Comparison of ENCODE assay signal across 12 mouse cellular contexts in the genomic region with DNA sequence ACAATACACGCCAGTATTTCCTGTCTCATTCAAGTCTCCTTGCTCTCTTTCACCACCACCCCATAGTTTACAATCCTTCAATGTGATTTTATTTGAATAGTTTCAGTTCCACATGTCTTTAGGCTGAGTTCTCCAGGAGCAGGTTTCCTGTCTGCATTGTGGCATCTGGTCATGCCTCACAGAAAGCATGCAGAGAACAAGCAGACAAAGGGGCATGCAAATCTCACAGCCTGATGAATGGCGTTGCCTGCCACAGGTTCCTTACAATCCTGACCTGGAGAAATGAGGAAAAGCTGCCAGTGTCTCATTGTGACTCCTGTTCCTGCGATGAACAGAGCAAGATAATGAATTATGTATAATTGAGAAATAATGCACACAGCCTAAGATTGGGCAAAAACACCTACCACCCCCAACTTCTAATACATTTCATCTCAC.
DNase-seq lines count a peak whose midpoint lies in the region; ATAC-seq lines count a peak whose summit lies in the region.
"Had no signal": no experiment of that assay in that cellular context is flagged by ENCODE, and none has a peak within 500 bp of the region (broad histone marks: within the 10 kb centered on the region; RNA-seq: fewer than 3 reads in every experiment).

No protein-coding gene starts in this region.

- H3K4me3 ChIP-seq in forebrain, embryonic 12.5 days (replicated peaks), result no peak overlapping the region
- no peak overlapping the region for H3K4me3 ChIP-seq in hindbrain, embryonic 16.5 days (ENCODE audit: low read length)
- H3K4me3 ChIP-seq in midbrain, embryonic 16.5 days (ENCODE audit: low read depth, low read length), result no peak overlapping the region

- peaks cover 29% of the 10 kb centered on the region for H3K4me1 ChIP-seq in forebrain, embryonic 12.5 days
- H3K4me1 ChIP-seq in hindbrain, embryonic 16.5 days (ENCODE audit: control insufficient read depth, insufficient read depth, low read depth, low read length), result peaks cover 6% of the 10 kb centered on the region
- peaks cover 15% of the 10 kb centered on the region for H3K4me1 ChIP-seq in midbrain, embryonic 16.5 days (ENCODE audit: control insufficient read depth, insufficient read depth, low read length)

- H3K4me2 ChIP-seq in forebrain, embryonic 12.5 days, result no peak overlapping the region
- no peak overlapping the region for H3K4me2 ChIP-seq in hindbrain, embryonic 16.5 days (ENCODE audit: low read length)
- no peak overlapping the region for H3K4me2 ChIP-seq in midbrain, embryonic 16.5 days (ENCODE audit: low read length)
- H3K4me2 ChIP-seq: heart, embryonic 11.5 days had no signal

- 0 out of 2 replicates have a peak, but pooled peaks cover 4% of the 10 kb centered on the region for H3K36me3 ChIP-seq in forebrain, embryonic 12.5 days (replicated peaks)
- no peaks in the 10 kb centered on the region for H3K36me3 ChIP-seq in hindbrain, embryonic 16.5 days (ENCODE audit: control insufficient read depth, insufficient read depth, low read length)
- no peaks in the 10 kb centered on the region for H3K36me3 ChIP-seq in midbrain, embryonic 16.5 days (ENCODE audit: control insufficient read depth, insufficient read depth, low read length)

- H3K9me3 ChIP-seq in forebrain, embryonic 12.5 days, result no peaks in the 10 kb centered on the region
- H3K9me3 ChIP-seq in hindbrain, embryonic 16.5 days (ENCODE audit: control insufficient read depth, low read length), result 0 out of 2 replicates have a peak, but pooled peaks cover 5% of the 10 kb centered on the region
- peaks cover 9% of the 10 kb centered on the region; the same call in 1 of the 2 replicates for H3K9me3 ChIP-seq in midbrain, embryonic 16.5 days (replicated peaks; ENCODE audit: control insufficient read depth, low read length, poor library complexity, severe bottlenecking)

- peak; percentile 58 for DNase-seq in A20 (ENCODE audit: low read depth, low spot score)
- no peak for DNase-seq in adrenal gland, postnatal 4 days (ENCODE audit: low spot score in 2 of 2)
- no peak for DNase-seq in layer of hippocampus, adult 9-10 months (ENCODE audit: low spot score)
- DNase-seq: adrenal gland, postnatal 36 days; cerebellum, postnatal 14 days had no signal

- peaks cover 7% of the 10 kb centered on the region; the same call in 1 of the 2 replicates for H3K27me3 ChIP-seq in forebrain, embryonic 12.5 days
- H3K27me3 ChIP-seq in hindbrain, embryonic 16.5 days (replicated peaks; ENCODE audit: control insufficient read depth, insufficient read depth, low read length), result no peaks in the 10 kb centered on the region
- H3K27me3 ChIP-seq in midbrain, embryonic 16.5 days (ENCODE audit: control insufficient read depth, insufficient read depth, low read depth, low read length), result no peaks in the 10 kb centered on the region

- H3K9ac ChIP-seq in forebrain, embryonic 12.5 days, result no peak overlapping the region
- H3K9ac ChIP-seq in hindbrain, embryonic 16.5 days (ENCODE audit: low read depth, low read length), result no peak overlapping the region
- no peak overlapping the region for H3K9ac ChIP-seq in midbrain, embryonic 16.5 days (ENCODE audit: low read depth, low read length)

- peak overlapping the region; percentile 76 for H3K27ac ChIP-seq in forebrain, embryonic 12.5 days
- peak overlapping the region; percentile 21 for H3K27ac ChIP-seq in hindbrain, embryonic 16.5 days (ENCODE audit: low read depth, low read length)
- peak overlapping the region; percentile 70 for H3K27ac ChIP-seq in midbrain, embryonic 16.5 days (ENCODE audit: low read length)

- 14% methylated on average over 3 of the region's 3 CpGs for WGBS in forebrain, embryonic 12.5 days
- 8% methylated on average over 3 of the region's 3 CpGs for WGBS in hindbrain, embryonic 16.5 days
- whole genome bisulfite sequencing in midbrain, embryonic 16.5 days, result 7% methylated on average over 3 of the region's 3 CpGs

- ATAC-seq in forebrain, embryonic 12.5 days (ENCODE audit: low FRiP score), result peak; percentile 67; the same call in 1 of the 2 replicates
- peak; percentile 52 for ATAC-seq in hindbrain, embryonic 16.5 days
- peak; percentile 72 for ATAC-seq in midbrain, embryonic 16.5 days
- no peak for ATAC-seq in erythroid progenitor cell, adult 5-6 weeks (replicated peaks; ENCODE audit: low FRiP score, poor library complexity, severe bottlenecking)
- ATAC-seq in monocyte, adult 5-6 weeks (replicated peaks; ENCODE audit: insufficient number of reproducible peaks, low FRiP score, low TSS enrichment, poor library complexity, severe bottlenecking), result no peak
- ATAC-seq: intestine, embryonic 16.5 days had no signal

Comparison
In these comparisons a context has a peak if more than half of its experiments do, and no peak if none do; other contexts are left out.
1. ATAC-seq: peak in forebrain, embryonic 12.5 days (single experiment), hindbrain, embryonic 16.5 days (single experiment) and midbrain, embryonic 16.5 days (single experiment); none in erythroid progenitor cell, adult 5-6 weeks (single experiment) and monocyte, adult 5-6 weeks (single experiment).
2. H3K27ac ChIP-seq: peak in every context shown above with its lines; median percentile 76 in forebrain, embryonic 12.5 days; 70 in midbrain, embryonic 16.5 days; 21 in hindbrain, embryonic 16.5 days.